Mouse (Mus musculus): Measurements from ENCODE around the gene Rom1.

GRCm38 (mm10) chr19:8919684-8920072 lies 9.5 kb downstream of the Rom1 start:
- TF ChIP-seq POLR2A (IDR thresholded peaks at IDR 0.05; ENCODE audit: insufficient read length, low read depth) (no peak), TCF3 (IDR thresholded peaks at IDR 0.05; ENCODE audit: insufficient read length, low read depth) (no peak), E2F4 (IDR thresholded peaks at IDR 0.05; ENCODE audit: insufficient read depth) (no peak), POLR2AphosphoS2 (IDR thresholded peaks at IDR 0.05; ENCODE audit: insufficient read length, low read depth) (peak; percentile 20), MAX (IDR thresholded peaks at IDR 0.05; ENCODE audit: low read depth) (no peak), TCF12 (IDR thresholded peaks at IDR 0.05; ENCODE audit: insufficient read depth, poor library complexity, severe bottlenecking) (no peak), CEBPB (IDR thresholded peaks at IDR 0.05; ENCODE audit: insufficient read depth, poor library complexity, severe bottlenecking) (no peak), MYOD1 (IDR thresholded peaks at IDR 0.05; ENCODE audit: control insufficient read depth in 1 of 3, insufficient read length in 2 of 3, low read depth in 2 of 3) (no peak)

All from myocyte (in vitro differentiated cells).